Mouse (Mus musculus) layer of hippocampus, adult 18-20 months (tissue): Measurements from ENCODE around the gene Tekt3. TPM values are rescaled to one million over a fixed set of nuclear protein-coding genes. Genes with fewer than 3 reads are reported as not detected.

Experiments used
- DNase-seq, 2 experiments: peaks; one replicate each; pipeline ENCODE4 v3.0.0; 2022; ENCODE audit warnings: low spot score in 2 of 2
- total RNA-seq, 2 experiments: library from RNA; stranded (reverse); gene quantifications; 2 replicates each; pipeline ENCODE4 v1.2.3; 2021

The Tekt3 gene
- total RNA-seq, 2 experiments from 2014 or later, result not detected

DNA sequence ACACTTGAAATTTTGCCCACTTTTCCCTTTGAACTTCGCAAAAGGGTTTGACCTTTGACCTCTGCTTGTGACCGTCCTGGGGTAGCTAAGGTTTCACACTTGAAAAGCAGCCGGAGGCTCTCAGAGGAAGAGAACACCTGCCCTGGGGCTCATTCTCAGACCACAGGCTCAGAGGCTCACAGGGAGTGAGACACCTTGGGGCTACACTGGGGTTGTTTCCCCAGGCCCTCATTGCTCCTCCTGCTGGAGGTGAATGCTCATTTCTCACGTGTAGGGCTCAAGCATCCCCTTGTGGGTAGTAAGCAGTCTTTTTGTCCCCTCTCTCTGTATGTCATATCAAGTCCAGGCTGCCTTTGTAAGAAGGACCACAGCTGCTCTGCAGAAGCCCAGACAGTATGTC is 62.9 kb downstream of the Tekt3 start:
- no peak for DNase-seq

DNA sequence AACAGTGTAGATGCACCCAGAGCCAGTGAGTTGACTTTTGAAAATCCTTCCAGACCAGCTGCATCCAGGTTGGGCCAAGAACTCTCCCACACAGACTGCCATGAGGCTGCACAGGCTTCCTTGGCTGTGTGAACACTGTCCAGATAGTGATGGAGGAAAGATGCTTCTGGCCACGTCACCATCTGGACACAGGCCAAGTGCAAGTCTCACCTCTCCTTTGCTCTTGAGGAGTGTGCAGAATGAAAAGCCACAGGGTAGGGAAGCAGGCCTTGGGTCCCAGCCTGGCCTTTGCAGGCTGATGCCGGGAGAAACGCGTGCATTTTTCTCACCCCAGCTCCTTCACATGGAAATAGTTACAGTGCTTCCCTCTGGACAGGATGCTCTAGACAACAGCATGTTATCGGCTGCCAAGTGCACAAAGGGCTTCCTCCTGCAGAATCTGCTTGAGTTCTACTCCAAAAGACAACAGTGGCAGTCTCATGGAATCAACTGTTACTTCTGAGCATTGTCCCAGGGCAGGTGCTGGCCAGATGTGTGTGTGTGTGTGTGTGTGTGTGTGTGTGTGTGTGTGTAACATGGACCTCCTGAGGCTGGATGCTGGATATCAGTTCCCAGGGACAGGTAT is 64.5 kb downstream of the Tekt3 start:
- DNase-seq, result no peak

DNA sequence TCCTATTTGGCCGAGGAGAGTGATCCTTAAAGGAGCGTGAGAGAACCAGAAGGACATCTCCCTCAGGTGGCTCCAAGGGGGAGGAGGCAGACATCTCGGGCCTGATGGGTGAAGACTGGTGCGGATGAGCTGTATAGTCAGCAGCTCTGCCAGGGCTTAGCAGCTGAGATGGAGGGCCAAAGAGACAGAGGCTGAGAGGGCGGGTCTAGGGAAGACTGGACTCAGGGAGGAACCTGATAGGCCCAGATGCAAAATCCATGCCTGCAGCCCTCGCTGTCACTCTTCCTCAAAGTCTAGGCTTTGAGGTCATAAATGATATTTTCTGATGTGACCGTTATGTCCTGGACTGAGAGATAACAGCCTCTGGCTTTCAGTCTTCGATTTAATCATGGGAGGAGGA is 65.5 kb downstream of the Tekt3 start:
- no peak for DNase-seq

DNA sequence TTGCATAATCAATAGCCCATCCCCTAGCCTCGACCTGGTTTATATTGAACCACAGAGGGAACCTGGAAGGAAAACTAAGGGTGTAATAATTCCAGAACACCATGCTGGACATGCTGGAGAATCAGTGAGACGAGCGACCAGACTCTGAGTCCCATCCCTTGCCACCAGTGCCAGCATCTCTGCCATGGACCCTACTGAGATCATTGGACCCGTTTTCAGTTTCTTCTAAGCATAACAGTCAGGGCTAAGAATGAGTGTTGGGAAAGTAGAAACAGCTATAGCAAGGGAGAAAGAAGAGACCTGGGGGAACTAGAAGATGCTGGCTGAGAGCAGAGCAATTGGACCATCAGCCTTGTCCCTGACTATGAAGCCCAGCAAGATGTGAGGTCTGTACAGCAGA is 66.1 kb downstream of the Tekt3 start:
- DNase-seq, result no peak

DNA sequence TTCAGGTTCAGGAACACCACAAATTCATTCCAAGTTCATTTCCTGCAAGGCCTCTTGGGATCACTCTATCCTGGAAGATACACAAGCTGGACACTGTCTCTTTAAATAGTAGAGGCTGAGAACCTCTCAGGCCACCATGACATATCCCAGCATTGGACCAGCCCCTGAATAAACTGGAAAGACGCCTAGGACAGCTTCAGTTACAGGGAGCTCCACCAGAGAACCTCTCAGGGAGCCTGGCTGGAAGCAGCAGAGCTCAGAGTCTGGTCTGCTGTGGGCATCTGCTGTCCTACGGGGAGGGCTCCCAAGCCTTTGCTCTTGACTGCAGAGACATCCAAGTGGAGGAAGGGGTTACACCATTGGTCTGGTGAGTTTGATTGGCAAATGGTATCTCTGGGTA is 67.3 kb downstream of the Tekt3 start, which contains the start of gene Pmp22:
TSS of gene Pmp22 (plus strand) at position 199 of the 400 bp plus-strand sequence.
- DNase-seq, result no peak

DNA sequence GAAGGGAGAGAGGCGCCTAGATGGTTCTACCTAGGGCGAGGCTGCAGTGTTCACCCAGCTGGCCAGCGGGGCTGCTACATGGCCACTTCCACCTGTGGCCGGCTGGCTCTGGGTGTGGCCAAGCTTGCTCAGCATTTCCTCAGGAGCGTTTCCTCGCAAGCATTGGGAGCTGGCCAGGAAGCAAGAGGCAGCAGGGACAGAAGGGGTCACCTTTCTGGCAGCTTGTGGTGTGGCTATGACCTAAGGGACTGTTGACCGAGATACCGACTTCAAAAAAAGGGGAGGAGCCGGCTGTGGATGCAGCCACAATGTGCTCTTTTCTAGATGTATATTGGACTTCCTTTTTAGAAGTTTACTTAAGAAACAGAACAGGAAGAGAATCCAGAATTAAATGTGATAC is 67.9 kb downstream of the Tekt3 start:
- DNase-seq, result no peak

DNA sequence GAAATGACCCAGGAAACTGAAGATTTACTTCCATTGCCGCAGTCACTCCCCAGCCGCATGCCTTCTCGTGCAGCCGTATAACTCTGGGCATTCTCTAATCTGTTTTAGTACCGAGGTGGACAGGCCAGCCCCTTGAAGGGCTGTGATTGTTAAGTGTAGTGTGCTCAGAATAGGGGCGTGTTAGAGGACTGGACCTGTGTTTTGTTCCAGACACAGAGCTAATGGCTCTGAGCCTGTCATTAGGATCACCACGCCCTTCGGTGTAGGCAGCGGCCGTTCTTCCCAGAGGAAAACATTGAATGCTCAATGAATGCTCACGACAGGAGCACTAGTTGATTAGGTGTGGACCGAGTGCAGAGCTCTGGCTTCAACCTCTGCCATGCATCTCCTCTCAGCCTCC is 68.4 kb downstream of the Tekt3 start:
- DNase-seq, result no peak

DNA sequence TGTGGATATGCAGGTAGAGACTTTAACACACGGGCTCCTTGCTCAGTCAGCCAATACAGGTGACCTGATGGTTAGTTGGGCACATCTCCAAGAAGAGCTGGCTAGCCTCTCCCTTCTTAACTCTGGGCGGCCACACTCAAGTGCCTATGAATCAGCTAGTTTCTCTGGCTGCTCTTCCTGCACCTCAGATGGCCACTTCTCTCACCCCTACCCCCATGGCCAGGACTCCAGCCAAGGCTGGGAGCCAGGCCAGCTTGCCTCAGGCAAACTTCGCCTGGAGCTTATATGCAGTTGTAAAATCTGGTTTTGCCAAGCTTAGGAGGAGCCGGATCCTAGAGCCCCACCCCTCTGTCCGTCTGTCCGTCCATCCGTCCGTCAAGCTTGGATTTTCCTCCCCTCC is 69.0 kb downstream of the Tekt3 start:
- peak in 1 of 2 experiments; percentile 35 for DNase-seq

DNA sequence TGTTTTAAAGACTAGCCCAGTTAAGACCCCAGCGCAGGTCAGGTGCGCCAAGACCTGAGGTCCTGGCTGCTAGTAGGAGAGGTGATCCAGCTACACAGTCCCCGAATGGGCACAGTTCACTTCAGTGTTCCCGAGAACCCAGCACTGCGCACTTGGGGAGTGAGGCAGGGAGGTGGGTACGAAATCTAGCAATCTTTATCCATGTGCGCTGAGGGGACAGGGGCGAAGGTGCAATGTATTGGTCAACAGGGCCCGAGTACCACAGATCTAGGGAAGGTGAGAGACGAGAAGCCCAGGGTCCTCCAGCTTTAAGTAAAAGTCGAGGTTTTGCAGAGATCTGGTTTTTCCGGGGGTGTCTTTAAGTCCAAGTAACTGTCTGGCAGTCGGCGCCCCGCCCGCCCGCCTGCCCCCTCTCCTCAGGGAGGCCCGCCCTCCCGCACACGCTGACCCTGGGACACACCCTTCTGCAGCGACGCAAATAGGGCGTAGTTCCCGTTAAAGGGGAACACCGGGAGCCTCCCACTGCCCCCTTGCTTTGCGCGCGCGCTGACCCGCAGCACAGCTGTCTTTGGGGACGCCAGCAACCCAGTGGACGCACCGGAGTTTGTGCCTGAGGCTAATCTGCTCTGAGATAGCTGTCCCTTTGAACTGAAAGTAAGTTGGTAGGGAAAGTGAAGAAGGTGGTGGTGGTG is 69.7 kb downstream of the Tekt3 start:
- no peak for DNase-seq

DNA sequence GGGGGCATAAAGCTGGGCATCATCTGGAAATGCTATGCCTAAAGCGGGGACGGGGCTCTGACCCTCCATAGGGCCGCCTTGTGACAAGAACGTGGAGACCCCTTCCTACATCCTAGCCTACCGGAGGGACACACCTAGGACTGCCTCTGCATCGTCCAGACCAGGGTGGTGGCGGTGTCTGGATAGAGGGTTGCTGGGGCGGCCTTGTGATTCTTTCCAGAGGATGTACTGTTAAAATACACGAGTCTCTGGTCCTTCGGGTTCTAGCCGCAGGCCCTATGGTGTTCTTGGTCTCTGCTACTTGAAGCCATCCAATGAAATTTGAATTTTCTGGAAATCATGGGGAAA is 70.2 kb downstream of the Tekt3 start:
- no peak for DNase-seq

DNA sequence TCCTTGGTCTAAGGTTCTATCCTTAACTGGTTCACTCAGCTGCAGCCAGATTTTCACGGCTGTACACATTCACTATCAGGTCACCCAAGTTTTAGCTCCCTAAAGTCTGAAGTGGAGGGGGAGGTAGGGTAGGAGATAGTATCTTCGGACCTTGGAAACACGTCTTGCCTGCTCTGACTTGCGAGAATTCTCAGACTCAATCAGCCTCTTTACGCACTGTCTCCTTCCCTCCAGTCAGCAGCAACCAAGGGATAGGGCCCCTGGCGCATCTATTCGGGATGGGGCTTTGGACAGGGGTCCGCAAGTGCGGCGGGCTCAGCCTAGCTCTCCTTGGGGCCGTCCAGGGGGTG is 70.7 kb downstream of the Tekt3 start:
- no peak for DNase-seq

DNA sequence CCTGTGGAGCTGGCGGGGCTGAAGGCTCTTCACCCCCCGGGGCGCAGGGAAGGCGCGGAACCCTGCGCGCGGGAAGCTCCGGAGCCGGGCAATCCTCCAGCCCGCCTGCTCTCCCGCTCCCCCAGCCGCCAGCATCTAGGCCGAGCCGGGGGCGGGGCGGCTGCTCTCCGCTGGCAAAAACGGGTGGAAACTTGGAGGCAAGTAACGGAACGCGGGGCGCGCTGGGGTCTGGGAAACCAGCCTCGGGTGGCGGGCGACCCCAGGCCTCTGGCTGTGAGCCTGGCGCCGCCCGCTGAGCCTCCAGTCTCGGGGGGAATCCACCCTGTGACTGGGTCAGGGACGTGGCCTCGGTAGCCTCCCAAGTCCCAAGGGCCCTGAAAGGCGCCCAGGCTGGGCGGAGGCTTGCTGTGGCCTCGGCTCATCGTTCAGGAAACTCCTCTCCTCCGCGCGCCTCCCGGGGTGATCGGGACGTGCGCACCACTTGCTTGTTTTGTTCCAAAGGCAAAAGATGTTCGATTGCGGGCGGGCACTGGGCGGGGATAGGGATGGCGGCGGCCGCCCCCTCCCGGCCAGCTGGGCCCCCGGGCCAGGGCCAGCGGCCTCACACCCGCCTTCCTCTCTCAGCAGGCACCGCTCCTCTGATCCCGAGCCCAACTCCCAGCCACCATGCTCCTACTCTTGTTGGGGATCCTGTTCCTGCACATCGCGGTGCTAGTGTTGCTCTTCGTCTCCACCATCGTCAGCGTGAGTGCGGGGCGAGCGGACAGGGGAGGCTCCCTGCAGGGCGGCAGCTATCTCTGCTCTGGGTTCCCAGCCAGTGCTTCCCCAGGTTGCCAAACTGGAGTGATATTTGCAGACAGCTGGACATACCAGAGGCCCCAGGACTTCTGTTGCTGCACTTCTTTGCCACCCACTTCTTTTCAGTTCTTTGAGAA is 71.3 kb downstream of the Tekt3 start:
- peak; percentile 40 to 63 for DNase-seq

DNA sequence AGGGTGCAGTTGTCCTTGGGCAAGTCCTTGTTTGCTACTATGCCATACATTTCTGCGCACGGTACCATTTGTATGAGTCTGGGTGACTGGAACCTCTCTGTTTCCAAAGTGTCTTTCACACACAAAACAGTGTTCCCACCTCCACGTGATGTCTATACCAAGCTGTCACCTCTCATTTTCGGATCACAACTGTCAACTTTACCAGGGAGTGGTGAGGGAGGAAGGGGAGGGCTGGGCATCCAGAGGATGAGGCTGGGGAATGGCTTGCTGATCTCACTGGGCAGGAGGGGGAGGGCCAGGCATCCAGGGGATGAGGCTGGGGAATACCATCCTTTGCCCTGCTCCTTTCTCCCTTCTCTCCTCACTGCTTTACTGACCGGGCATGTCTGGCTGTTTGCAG is 72.6 kb downstream of the Tekt3 start:
- no peak for DNase-seq

DNA sequence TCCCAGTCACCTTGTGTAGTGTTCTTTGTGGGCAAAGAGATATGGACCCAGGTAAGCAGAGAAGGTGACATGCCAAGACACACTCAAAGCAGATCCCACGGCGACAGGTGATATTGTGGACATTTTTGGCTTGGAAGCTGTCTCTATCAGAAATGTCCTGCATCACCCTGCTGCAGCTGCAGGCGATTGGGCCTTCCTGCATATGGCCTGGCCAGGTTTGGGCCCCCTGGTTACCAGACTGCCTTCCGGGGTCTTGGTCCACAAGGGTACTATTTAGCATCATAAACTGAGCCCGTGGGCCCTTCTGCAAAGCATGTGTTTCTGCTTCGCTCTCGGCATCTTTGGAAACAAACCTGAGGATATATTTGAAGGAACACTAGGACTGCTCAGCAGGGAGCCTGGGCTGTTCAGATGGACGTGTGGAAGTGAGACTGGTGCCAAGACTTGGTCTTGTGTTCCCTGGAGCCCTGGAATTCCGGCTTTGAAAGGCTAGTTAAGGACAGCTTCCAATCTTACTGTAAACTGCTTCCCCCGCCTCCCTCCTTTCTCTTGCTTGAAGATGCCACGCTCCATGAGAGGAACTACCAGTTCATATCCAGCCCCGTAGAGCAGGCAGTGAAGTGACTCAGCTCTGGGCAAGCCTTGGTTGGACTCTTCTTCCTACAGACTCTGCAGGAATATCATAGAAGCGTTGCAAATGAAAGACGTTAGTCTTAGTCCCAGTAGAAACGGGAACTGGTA is 73.5 kb downstream of the Tekt3 start:
- no peak for DNase-seq

DNA sequence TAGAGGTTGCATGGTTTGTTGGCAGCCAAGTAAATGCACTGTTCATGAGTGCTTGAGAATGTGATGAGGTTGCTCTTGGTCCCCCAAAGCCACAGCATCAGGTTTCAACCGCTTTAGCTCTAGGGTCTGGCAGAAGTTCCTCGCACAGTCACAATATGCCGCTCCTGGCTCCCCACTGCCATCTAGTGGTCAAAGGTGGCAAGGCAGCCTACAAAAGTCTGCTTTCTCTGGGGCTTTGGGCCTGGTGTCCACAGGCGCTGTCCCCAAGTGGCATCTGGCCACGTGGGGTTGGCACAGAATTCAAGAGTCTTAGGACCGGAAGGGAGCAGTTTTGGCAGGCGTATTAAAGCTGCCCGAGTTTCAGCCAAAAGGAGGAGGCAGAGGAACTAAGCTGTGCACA is 74.2 kb downstream of the Tekt3 start:
- DNase-seq, result peak; percentile 85 to 96

DNA sequence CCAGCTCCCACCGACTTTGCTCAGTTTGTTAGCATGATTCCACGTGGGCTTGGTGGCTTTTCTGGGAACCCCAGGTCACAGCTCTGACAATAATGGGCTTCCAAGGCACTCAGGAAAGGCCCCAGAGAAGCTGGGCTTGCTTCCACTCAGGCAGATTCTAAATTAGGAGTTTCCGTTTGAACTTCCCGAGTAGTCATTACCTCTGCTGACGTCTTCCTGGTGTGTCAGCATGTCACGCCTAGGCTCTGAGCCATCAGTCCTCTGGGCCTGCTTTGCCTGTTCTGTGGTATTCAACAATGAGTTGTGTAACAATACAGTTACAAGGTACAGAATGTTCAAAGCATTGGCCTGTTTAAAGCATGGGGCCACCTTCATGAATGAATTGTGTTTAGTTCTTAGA is 74.8 kb downstream of the Tekt3 start:
- peak in 1 of 2 experiments; percentile 25 for DNase-seq

DNA sequence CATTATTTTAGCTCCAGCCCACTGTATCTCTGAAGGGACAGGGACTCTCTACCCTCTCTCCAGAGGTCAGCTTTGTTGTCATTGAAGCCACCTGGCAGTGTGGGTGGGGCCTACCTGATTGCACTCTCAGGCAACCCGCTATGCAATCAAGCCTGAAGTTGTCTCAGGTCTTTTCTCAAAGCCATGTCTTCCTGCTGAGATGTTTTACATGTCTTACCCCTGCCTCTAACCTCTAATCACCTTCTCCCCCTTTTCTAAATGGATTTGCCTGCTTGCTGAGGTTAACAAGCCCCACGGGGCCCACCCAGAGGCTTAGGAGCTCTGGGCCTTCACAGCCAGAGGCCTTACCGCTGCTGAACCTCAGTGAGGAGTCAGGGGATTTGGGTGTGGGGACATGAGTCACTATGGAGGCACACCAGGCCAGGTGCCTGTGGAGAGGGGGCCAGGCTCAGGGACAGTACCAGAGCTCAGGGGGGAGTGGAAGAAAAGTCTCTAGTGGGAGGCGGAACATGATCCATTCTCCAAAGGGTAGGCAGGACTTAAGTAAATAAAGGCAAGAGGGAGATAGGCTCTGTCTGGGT is 75.5 kb downstream of the Tekt3 start:
- no peak for DNase-seq

DNA sequence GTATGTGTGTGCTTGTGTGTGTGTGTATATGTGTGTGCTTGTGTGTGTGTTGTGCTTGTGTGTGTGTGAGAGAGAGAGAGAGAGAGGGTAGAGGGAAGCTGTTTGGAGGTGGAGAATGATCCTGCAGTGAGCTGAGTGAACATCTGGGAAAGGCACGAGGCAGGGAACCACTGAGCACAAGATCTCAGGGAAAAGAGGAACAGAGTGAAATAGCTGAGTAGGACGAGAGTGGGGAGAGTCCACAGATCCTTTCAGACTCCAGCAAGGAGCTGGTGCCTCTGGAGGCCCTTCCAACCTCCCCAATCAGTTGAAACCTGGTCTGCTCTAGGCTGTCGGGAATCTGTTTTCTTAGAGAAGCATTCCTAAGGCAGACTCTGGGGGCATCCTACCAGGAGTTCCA is 77.3 kb downstream of the Tekt3 start:
- DNase-seq, result no peak

DNA sequence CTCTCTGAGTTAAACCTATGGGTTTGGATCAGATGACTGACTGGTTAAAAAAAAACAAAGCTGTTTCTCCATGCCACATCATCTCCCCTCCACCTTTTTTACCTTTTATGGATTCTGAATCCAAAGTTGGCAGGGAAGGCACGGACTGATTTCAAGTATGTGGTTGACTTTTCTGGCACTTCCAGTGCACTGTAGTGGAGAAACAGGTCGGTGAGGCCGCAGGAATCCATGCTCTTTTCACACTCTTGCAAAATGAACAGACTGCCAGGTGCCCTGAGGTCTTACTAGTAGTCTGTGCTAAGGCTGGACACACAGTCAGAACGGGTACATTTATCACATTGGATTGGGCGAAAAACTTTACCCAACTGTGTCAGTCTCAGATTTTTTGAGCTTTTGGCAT is 80.9 kb downstream of the Tekt3 start:
- no peak for DNase-seq

DNA sequence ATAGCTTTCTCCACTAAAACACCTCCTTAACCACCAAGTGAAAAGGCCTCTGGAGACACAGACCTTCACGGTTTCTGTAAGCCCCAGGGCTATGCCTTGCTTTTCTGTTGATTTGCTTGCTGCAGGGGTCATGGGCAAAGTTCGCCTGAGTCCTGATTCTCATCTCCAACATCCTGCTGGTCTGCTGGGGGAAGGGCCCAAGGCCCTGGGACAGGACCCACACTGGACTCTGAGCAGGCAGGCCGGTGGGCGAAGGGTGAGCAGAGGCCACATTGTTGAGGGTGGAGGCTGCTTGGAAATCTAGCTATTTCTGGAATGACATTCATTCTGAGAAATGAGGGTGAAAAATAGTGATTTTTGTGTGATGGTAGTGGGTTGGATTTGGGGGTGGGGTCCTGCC is 81.4 kb downstream of the Tekt3 start:
- DNase-seq, result no peak

DNA sequence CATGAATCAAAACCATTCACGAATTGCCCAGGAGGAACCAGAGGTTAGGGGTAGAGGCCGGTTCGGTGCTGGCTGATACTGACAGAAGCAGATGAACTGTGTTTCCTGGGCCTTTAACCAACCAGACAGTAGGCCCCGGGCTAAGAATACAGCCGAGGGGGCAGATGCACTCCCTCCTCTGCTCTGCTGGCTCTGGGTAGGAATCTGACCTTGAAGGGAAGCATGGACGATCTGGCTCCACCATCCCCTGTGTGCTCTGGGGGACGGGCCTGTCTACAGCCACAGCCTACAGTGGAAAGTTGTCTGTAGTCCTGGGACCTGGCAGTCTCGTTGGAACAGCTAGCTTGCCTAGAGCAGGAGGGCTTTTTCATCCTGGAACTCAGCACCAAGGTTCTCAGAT is 82.0 kb downstream of the Tekt3 start:
- no peak for DNase-seq
